In genomic region chr3:131083722-131084121, GRCm38 (mm10) we compare ENCODE assay signal across 17 mouse cellular contexts. TPM values are rescaled to one million over a fixed set of nuclear protein-coding genes. Genes with fewer than 3 reads are reported as not detected.
DNase-seq lines count a peak whose midpoint lies in the region; ATAC-seq and TF ChIP-seq lines count a peak whose summit lies in the region.
"Had no signal": no experiment of that assay in that cellular context is flagged by ENCODE, and none has a peak within 500 bp of the region (broad histone marks: within the 10 kb centered on the region; RNA-seq: fewer than 3 reads in every experiment).

No protein-coding gene starts in this region.

- no peak for TF ChIP-seq POLR2A in ES-Bruce4 (IDR thresholded peaks at IDR 0.05; ENCODE audit: insufficient read depth, low read length)

- 0 out of 2 replicates have a peak, but pooled peaks have one; percentile 9 for TF ChIP-seq EP300 in ES-Bruce4 (IDR thresholded peaks at IDR 0.05; ENCODE audit: insufficient read depth, low read depth, low read length)

- 0 out of 2 replicates have a peak, but pooled peaks cover 2% of the 10 kb centered on the region for H3K4me1 ChIP-seq in hindbrain, embryonic 11.5 days (replicated peaks; ENCODE audit: control insufficient read depth, insufficient read depth, low read length)
- H3K4me1 ChIP-seq in hindbrain, embryonic 16.5 days (ENCODE audit: control insufficient read depth, insufficient read depth, low read depth, low read length) = 0 out of 2 replicates have a peak, but pooled peaks cover 2% of the 10 kb centered on the region
- H3K4me1 ChIP-seq in megakaryocyte, embryonic 14.5 days = peaks cover 10% of the 10 kb centered on the region
- peaks cover 2% of the 10 kb centered on the region for H3K4me1 ChIP-seq in ES-Bruce4 (ENCODE audit: control insufficient read depth, insufficient read depth, low read length)

- H3K27me3 ChIP-seq in hindbrain, embryonic 11.5 days (ENCODE audit: control insufficient read depth, insufficient read depth, low read length) = no peaks in the 10 kb centered on the region
- peaks cover 9% of the 10 kb centered on the region; the same call in 1 of the 2 replicates for H3K27me3 ChIP-seq in hindbrain, embryonic 16.5 days (replicated peaks; ENCODE audit: control insufficient read depth, insufficient read depth, low read length)
- peaks cover 26% of the 10 kb centered on the region for H3K27me3 ChIP-seq in megakaryocyte, embryonic 14.5 days (replicated peaks)
- H3K27me3 ChIP-seq in ES-Bruce4 (ENCODE audit: control insufficient read depth, insufficient read depth, low read length, poor library complexity, severe bottlenecking) = peaks cover 2% of the 10 kb centered on the region; the same call in 1 of the 2 replicates

- no peaks in the 10 kb centered on the region for H3K9me3 ChIP-seq in hindbrain, embryonic 11.5 days (ENCODE audit: control insufficient read depth, low read length)
- no peaks in the 10 kb centered on the region for H3K9me3 ChIP-seq in hindbrain, embryonic 16.5 days (ENCODE audit: control insufficient read depth, low read length)
- peaks cover 4% of the 10 kb centered on the region; the same call in 1 of the 2 replicates for H3K9me3 ChIP-seq in megakaryocyte, embryonic 14.5 days
- H3K9me3 ChIP-seq in ES-Bruce4 (replicated peaks; ENCODE audit: control insufficient read depth, insufficient read depth, low read length, poor library complexity, severe bottlenecking) = no peaks in the 10 kb centered on the region
- H3K9me3 ChIP-seq: limb, embryonic 13.5 days; stomach, embryonic 15.5 days had no signal

- H3K9ac ChIP-seq in hindbrain, embryonic 11.5 days (ENCODE audit: low read depth, low read length) = no peak overlapping the region
- H3K9ac ChIP-seq in hindbrain, embryonic 16.5 days (ENCODE audit: low read depth, low read length) = no peak overlapping the region
- no peak overlapping the region for H3K9ac ChIP-seq in ES-Bruce4 (ENCODE audit: low read depth, poor library complexity, severe bottlenecking)
- H3K9ac ChIP-seq: limb, embryonic 13.5 days; stomach, embryonic 15.5 days had no signal

- H3K36me3 ChIP-seq in hindbrain, embryonic 11.5 days (ENCODE audit: control insufficient read depth, insufficient read depth, low read length) = no peaks in the 10 kb centered on the region
- no peaks in the 10 kb centered on the region for H3K36me3 ChIP-seq in hindbrain, embryonic 16.5 days (ENCODE audit: control insufficient read depth, insufficient read depth, low read length)
- no peaks in the 10 kb centered on the region for H3K36me3 ChIP-seq in megakaryocyte, embryonic 14.5 days (replicated peaks; ENCODE audit: low read length)
- H3K36me3 ChIP-seq in ES-Bruce4 (ENCODE audit: control insufficient read depth, insufficient read depth, low read length, poor library complexity, severe bottlenecking) = no peaks in the 10 kb centered on the region
- H3K36me3 ChIP-seq: limb, embryonic 13.5 days; stomach, embryonic 15.5 days had no signal

- H3K4me2 ChIP-seq in hindbrain, embryonic 11.5 days (replicated peaks; ENCODE audit: low read depth, low read length) = no peak overlapping the region
- no peak overlapping the region for H3K4me2 ChIP-seq in hindbrain, embryonic 16.5 days (ENCODE audit: low read length)
- H3K4me2 ChIP-seq: heart, embryonic 11.5 days; limb, embryonic 13.5 days; stomach, embryonic 15.5 days had no signal

- H3K27ac ChIP-seq in hindbrain, embryonic 11.5 days (ENCODE audit: low read depth, low read length) = no peak overlapping the region
- no peak overlapping the region for H3K27ac ChIP-seq in hindbrain, embryonic 16.5 days (ENCODE audit: low read depth, low read length)
- no peak overlapping the region for H3K27ac ChIP-seq in ES-Bruce4 (ENCODE audit: insufficient read depth, low read length)
- H3K27ac ChIP-seq: limb, embryonic 13.5 days; stomach, embryonic 15.5 days had no signal

- H3K4me3 ChIP-seq in hindbrain, embryonic 11.5 days (ENCODE audit: low read depth, low read length) = no peak overlapping the region
- H3K4me3 ChIP-seq in hindbrain, embryonic 16.5 days (ENCODE audit: low read length) = no peak overlapping the region
- H3K4me3 ChIP-seq in megakaryocyte, embryonic 14.5 days (replicated peaks) = peak overlapping the region; percentile 33
- H3K4me3 ChIP-seq in ES-Bruce4 (ENCODE audit: low read depth, low read length) = no peak overlapping the region
- H3K4me3 ChIP-seq: left cerebral cortex, adult 2 months; limb, embryonic 13.5 days; stomach, embryonic 15.5 days had no signal

- ATAC-seq in hindbrain, embryonic 11.5 days (ENCODE audit: low FRiP score) = peak; percentile 21; the same call in 1 of the 2 replicates
- ATAC-seq in hindbrain, embryonic 16.5 days = no peak
- ATAC-seq in megakaryocyte, adult 5-6 weeks (ENCODE audit: poor library complexity, severe bottlenecking) = no peak
- peak; percentile 61 for ATAC-seq in megakaryocyte-erythroid progenitor cell, adult 5-6 weeks (replicated peaks; ENCODE audit: low FRiP score, low TSS enrichment, poor library complexity, severe bottlenecking)
- ATAC-seq: activated CD4-positive, CD25-positive, alpha-beta regulatory T cell, adult 4 months; intestine, postnatal 0 days had no signal

- TF ChIP-seq CTCF in ES-Bruce4 (IDR thresholded peaks at IDR 0.05; ENCODE audit: low read depth, low read length) = no peak

- no peak for DNase-seq in hindbrain, embryonic 11.5 days (ENCODE audit: low spot score)
- DNase-seq in cerebellum, postnatal 4 days (ENCODE audit: low spot score in 2 of 2) = no peak
- DNase-seq in kidney, adult 18-20 months = no peak
- DNase-seq: cerebellum, adult 11-12 months; gastrocnemius, postnatal 14 days; heart, postnatal 36 days had no signal

- 53% methylated on average over 6 of the region's 6 CpGs for WGBS in hindbrain, embryonic 11.5 days
- WGBS in hindbrain, embryonic 16.5 days = 59% methylated on average over 6 of the region's 6 CpGs

RNA-seq across cellular contexts. Expression of gene Lef1, which starts 26.5 kb away (rescaled TPM):
- 24.1 and 24.6 TPM in 2 replicates for polyA plus RNA-seq in hindbrain, embryonic 11.5 days (2014; fragmentation: Nextera tagmentation; extraction: Ambion mirVana)
- polyA plus RNA-seq in hindbrain, embryonic 16.5 days (2015; fragmentation: Nextera tagmentation; extraction: Ambion mirVana) = 8.0 and 13.0 TPM in 2 replicates
- 0.87 TPM in 1 of 2 replicates, not detected in the other for polyA plus RNA-seq in megakaryocyte, embryonic 14.5 days (2012; ENCODE audit: insufficient read depth, low replicate concordance)
- 1.5 and 1.6 TPM in 2 replicates for total RNA-seq in megakaryocyte, adult 5-6 weeks (2015)
- 0.66 and 1.1 TPM in 2 replicates for total RNA-seq in megakaryocyte, adult 5-6 weeks (2017)
- polyA plus RNA-seq in ES-Bruce4 (2011; ENCODE audit: insufficient read depth, insufficient read length, low read depth, missing spikeins) = 3.4 and 5.4 TPM in 2 replicates
- 7.2 and 47.8 TPM in 2 replicates for total RNA-seq in megakaryocyte-erythroid progenitor cell, adult 5-6 weeks (2014; fragmentation: Nextera tagmentation)
- total RNA-seq in megakaryocyte-erythroid progenitor cell, adult 5-6 weeks (2017) = 0.23 and 0.34 TPM in 2 replicates

Comparison
In these comparisons a context has a peak if more than half of its experiments do, and no peak if none do; other contexts are left out.
1. ATAC-seq: peak in hindbrain, embryonic 11.5 days (single experiment) and megakaryocyte-erythroid progenitor cell, adult 5-6 weeks (single experiment); none in hindbrain, embryonic 16.5 days (single experiment) and megakaryocyte, adult 5-6 weeks (single experiment).